Mouse (Mus musculus) lung, embryonic 14.5 days (tissue): ENCODE measurements around the gene Vasn. TPM values are rescaled to one million over a fixed set of nuclear protein-coding genes. Genes with fewer than 3 reads are reported as not detected.
A peak's percentile ranks its signal among the peaks of the same experiment; 100 is the strongest.

ENCODE experiments used
- ATAC-seq: fragments of 200-750 bp; cut with Nextera tagmentation; 2 replicates; pipeline ENCODE4 v1.8.0; 2017; ENCODE audit warnings: mild to moderate bottlenecking, moderate TSS enrichment, moderate library complexity; ENCODE audit not compliant: insufficient read depth
- DNase-seq: peaks from one replicate; pipeline ENCODE4 v3.0.0-alpha.2; 2015
- H3K27ac ChIP-seq: fragments of 300-500 bp; sonication (generic); 2 replicates; pipeline ENCODE4 v1.5.1; 2014; ENCODE audit warnings: low read depth, mild to moderate bottlenecking, moderate library complexity
- H3K27me3 ChIP-seq: fragments of 300-500 bp; sonication (generic); 2 replicates; pipeline ENCODE4 v1.6.1; 2014; ENCODE audit warnings: low read length, control low read depth; ENCODE audit not compliant: insufficient read depth
- H3K36me3 ChIP-seq: fragments of 300-500 bp; sonication (generic); 2 replicates; pipeline ENCODE4 v1.6.1; 2014; ENCODE audit warnings: control low read depth; ENCODE audit not compliant: insufficient read depth
- H3K4me1 ChIP-seq: fragments of 300-500 bp; sonication (generic); 2 replicates; pipeline ENCODE4 v1.6.1; 2014; ENCODE audit warnings: antibody characterized with exemption, control low read depth; ENCODE audit not compliant: insufficient read depth
- H3K4me2 ChIP-seq: fragments of 300-500 bp; sonication (generic); 2 replicates; pipeline ENCODE4 v1.6.1; 2014; ENCODE audit warnings: mild to moderate bottlenecking
- H3K4me3 ChIP-seq: fragments of 300-500 bp; sonication (generic); 2 replicates; pipeline ENCODE4 v1.5.1; 2014; ENCODE audit warnings: low read depth, low read length
- H3K9ac ChIP-seq: fragments of 300-500 bp; sonication (generic); 2 replicates; pipeline ENCODE4 v1.6.1; 2014
- H3K9me3 ChIP-seq: fragments of 300-500 bp; sonication (generic); 2 replicates; pipeline ENCODE4 v1.6.1; 2016; ENCODE audit warnings: low read depth, low read length, control low read depth
- CTCF ChIP-seq: IDR thresholded peaks from 2 replicates; pipeline ENCODE4 v1.5.1; 2016; ENCODE audit warnings: antibody characterized with exemption, low read depth
- WGBS: fragments of 180-500 bp; shearing (Covaris S2); extraction: QIAGEN DNeasy Blood & Tissue Kit; methylation state at CpG from one replicate; pipeline ENCODE4 v1.1.7; 2014; 5-methylcytosine and 5-hydroxymethylcytosine counted together
- polyA plus RNA-seq: library from polyadenylated mRNA; unstranded; fragments of >200 nt; fragmentation: Nextera tagmentation; extraction: Ambion mirVana; gene quantifications from 2 replicates; pipeline ENCODE4 v1.2.1, GENCODE M21; 2014

The Vasn gene
- polyA plus RNA-seq, 1 experiment from 2014 or later, result 23.5 TPM

GRCm38 (mm10) chr16:4642937-4643336 lies 3.2 kb downstream of the Vasn start:
- peak overlapping the region; percentile 88 for H3K4me2 ChIP-seq
- no peak for DNase-seq
- WGBS, result 70% methylated on average over 6 of the region's 6 CpGs
- TF ChIP-seq CTCF, result no peak
- no peaks in the 10 kb centered on the region for H3K9me3 ChIP-seq
- ATAC-seq, result no peak
- H3K36me3 ChIP-seq, result peaks cover 21% of the 10 kb centered on the region; the same call in 1 of the 2 replicates
- no peaks in the 10 kb centered on the region for H3K27me3 ChIP-seq
- H3K27ac ChIP-seq, result peak overlapping the region; percentile 93
- H3K4me3 ChIP-seq, result peak overlapping the region; percentile 81
- peaks cover 41% of the 10 kb centered on the region for H3K4me1 ChIP-seq
- H3K9ac ChIP-seq, result peak overlapping the region; percentile 32; the same call in 1 of the 2 replicates

DNA sequence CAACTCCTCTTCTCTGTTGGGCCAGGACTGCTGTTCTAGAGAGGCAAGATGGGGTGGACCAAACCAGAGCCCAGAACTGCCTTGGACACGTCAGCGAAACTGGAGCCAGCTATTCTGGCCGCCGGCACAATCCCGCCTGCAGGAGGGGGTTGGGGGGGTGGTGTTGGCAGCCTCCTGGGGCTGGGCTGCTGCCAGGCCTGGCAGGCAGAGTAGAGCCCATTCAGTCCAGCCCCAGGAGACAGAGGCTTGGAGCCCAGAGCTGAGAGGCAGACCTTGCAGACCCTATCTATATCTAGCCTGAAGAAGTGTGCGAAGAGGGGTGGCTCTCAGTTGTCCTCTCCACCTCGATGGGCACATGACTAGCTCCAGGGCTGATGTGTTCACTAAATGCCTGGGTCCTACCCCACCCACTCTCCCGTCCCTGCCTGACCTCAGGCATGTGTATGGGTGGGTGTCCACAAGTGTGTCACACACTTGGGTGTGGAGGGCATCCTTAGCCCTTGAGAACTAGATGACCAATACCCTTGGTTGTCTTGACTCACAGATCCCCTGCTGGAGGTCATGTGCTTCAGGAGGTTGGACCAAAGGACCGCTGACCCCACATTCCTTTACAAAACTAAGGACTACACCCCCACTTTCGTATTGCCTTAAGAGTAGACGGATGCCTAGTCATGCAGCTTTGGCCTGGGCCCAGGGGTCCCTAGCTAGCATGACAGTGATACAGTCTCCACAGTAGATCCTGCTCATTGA lies 4.1 kb downstream of the Vasn start:
- ATAC-seq (0 out of 2 replicates have a peak, but pooled peaks have one; percentile 4), DNase-seq (peak; percentile 82)
- Histone ChIP-seq H3K9ac (peak overlapping the region; percentile 30; the same call in 1 of the 2 replicates), H3K9me3 (no peaks in the 10 kb centered on the region), H3K27me3 (no peaks in the 10 kb centered on the region), H3K4me1 (peaks cover 41% of the 10 kb centered on the region), H3K36me3 (peaks cover 31% of the 10 kb centered on the region), H3K27ac (peak overlapping the region; percentile 93), H3K4me2 (peak overlapping the region; percentile 88), H3K4me3 (no peak overlapping the region)
- no peak for TF ChIP-seq CTCF
- WGBS, result 59% methylated on average over 11 of the region's 11 CpGs

GRCm38 (mm10) chr16:4645867-4646266 lies 6.1 kb downstream of the Vasn start:
- WGBS, result 74% methylated on average over 4 of the region's 4 CpGs
- H3K9me3 ChIP-seq, result no peaks in the 10 kb centered on the region
- H3K27me3 ChIP-seq, result no peaks in the 10 kb centered on the region
- DNase-seq, result no peak
- no peak for TF ChIP-seq CTCF
- H3K36me3 ChIP-seq, result peaks cover 51% of the 10 kb centered on the region
- H3K9ac ChIP-seq, result no peak overlapping the region
- H3K4me2 ChIP-seq, result no peak overlapping the region
- peak overlapping the region; percentile 66 for H3K27ac ChIP-seq
- ATAC-seq, result no peak
- H3K4me1 ChIP-seq, result peaks cover 39% of the 10 kb centered on the region
- no peak overlapping the region for H3K4me3 ChIP-seq

GRCm38 (mm10) chr16:4646831-4647230 lies 7.1 kb downstream of the Vasn start:
- peaks cover 38% of the 10 kb centered on the region for H3K4me1 ChIP-seq
- no peak for ATAC-seq
- peak overlapping the region; percentile 66 for H3K27ac ChIP-seq
- H3K36me3 ChIP-seq, result peaks cover 60% of the 10 kb centered on the region
- H3K27me3 ChIP-seq, result no peaks in the 10 kb centered on the region
- H3K4me3 ChIP-seq, result no peak overlapping the region
- H3K9me3 ChIP-seq, result no peaks in the 10 kb centered on the region
- H3K4me2 ChIP-seq, result no peak overlapping the region; the same call in 1 of the 2 replicates
- DNase-seq, result peak; percentile 45
- 47% methylated on average over 4 of the region's 4 CpGs for WGBS
- H3K9ac ChIP-seq, result no peak overlapping the region
- TF ChIP-seq CTCF, result no peak

DNA sequence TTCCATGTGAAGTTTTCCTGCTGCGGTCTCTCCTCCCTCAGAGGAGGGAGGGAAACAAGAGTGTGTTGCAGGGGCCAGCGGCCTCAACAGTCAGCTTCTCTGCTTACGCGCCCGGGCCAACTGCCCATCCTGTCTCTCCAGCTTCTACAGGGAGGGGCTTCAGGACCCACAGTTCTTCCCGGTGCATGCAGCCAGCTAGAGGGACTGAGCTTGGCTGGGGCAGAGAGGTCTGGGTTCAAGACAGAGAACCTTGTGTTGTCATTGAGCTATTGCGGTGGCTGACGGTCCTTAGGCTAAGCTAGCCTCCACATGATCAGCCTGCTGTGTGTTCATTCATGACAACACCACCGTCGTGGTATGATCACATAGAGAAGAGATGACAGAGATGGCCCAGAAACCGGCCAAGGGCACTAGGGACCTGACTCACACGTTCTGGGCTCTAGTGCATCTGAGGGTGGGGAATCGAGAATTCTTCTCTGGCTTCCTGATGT lies 8.0 kb downstream of the Vasn start:
- Histone ChIP-seq H3K27me3 (no peaks in the 10 kb centered on the region), H3K4me3 (no peak overlapping the region), H3K36me3 (peaks cover 69% of the 10 kb centered on the region), H3K9me3 (no peaks in the 10 kb centered on the region), H3K4me1 (peaks cover 30% of the 10 kb centered on the region), H3K9ac (no peak overlapping the region; the same call in 1 of the 2 replicates), H3K27ac (peak overlapping the region; percentile 66; the same call in 1 of the 2 replicates), H3K4me2 (no peak overlapping the region)
- no peak for TF ChIP-seq CTCF
- WGBS, result 45% methylated on average over 13 of the region's 13 CpGs
- peak; percentile 68 for DNase-seq
- ATAC-seq, result peak; percentile 7; the same call in 1 of the 2 replicates

DNA sequence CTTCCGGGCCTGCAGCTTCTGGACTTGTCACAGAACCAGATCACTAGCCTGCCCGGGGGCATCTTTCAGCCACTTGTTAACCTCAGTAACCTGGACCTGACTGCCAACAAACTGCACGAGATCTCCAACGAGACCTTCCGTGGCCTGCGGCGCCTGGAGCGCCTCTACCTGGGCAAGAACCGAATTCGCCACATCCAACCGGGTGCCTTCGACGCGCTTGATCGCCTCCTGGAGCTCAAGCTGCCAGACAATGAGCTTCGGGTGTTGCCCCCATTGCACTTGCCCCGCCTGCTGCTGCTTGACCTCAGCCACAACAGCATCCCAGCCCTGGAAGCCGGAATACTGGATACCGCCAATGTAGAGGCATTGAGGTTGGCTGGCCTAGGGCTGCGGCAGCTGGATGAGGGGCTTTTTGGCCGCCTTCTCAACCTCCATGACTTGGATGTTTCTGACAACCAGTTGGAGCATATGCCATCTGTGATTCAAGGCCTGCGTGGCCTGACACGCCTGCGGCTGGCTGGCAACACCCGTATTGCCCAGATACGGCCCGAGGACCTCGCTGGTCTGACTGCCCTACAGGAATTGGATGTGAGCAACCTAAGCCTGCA lies 8.8 kb downstream of the Vasn start:
- no peak for DNase-seq
- Histone ChIP-seq H3K4me3 (no peak overlapping the region), H3K36me3 (peaks cover 72% of the 10 kb centered on the region), H3K4me1 (peaks cover 22% of the 10 kb centered on the region), H3K4me2 (no peak overlapping the region), H3K27ac (no peak overlapping the region), H3K9me3 (no peaks in the 10 kb centered on the region), H3K9ac (no peak overlapping the region), H3K27me3 (no peaks in the 10 kb centered on the region)
- TF ChIP-seq CTCF, result no peak
- ATAC-seq, result no peak
- 87% methylated on average over 28 of the region's 28 CpGs for WGBS

GRCm38 (mm10) chr16:4649211-4649610 lies 9.5 kb downstream of the Vasn start:
- 82% methylated on average over 5 of the region's 5 CpGs for WGBS
- Histone ChIP-seq H3K9ac (no peak overlapping the region), H3K4me3 (no peak overlapping the region), H3K36me3 (peaks cover 67% of the 10 kb centered on the region), H3K4me2 (no peak overlapping the region), H3K9me3 (no peaks in the 10 kb centered on the region), H3K27me3 (no peaks in the 10 kb centered on the region), H3K4me1 (peaks cover 15% of the 10 kb centered on the region), H3K27ac (no peak overlapping the region)
- ATAC-seq (no peak), DNase-seq (no peak)
- TF ChIP-seq CTCF, result no peak
